Mouse (Mus musculus) gastrocnemius, postnatal 10 days (tissue): ENCODE data around the gene B4galt7. TPM values are rescaled to one million over a fixed set of nuclear protein-coding genes. Genes with fewer than 3 reads are reported as not detected.
A peak's percentile ranks its signal among the peaks of the same experiment; 100 is the strongest.
"Not testable (repeated sequence)": the region's sequence is repeated elsewhere in the genome, so short reads cannot be mapped to it uniquely, and the experiment has no call there.

ENCODE experiments used
- DNase-seq: peaks from one replicate; pipeline ENCODE4 v3.0.0; 2021; ENCODE audit warnings: mixed read lengths
- total RNA-seq, 2 experiments: library from RNA; stranded (reverse); gene quantifications; 2 replicates each; pipeline ENCODE4 v1.2.3; 2021

B4galt7 gene
- total RNA-seq, 2 experiments from 2014 or later, result 8.3 to 9.2 TPM

GRCm38 (mm10) chr13:55596802-55597201 lies 2.9 kb upstream of the B4galt7 start:
- DNase-seq, result no peak

DNA sequence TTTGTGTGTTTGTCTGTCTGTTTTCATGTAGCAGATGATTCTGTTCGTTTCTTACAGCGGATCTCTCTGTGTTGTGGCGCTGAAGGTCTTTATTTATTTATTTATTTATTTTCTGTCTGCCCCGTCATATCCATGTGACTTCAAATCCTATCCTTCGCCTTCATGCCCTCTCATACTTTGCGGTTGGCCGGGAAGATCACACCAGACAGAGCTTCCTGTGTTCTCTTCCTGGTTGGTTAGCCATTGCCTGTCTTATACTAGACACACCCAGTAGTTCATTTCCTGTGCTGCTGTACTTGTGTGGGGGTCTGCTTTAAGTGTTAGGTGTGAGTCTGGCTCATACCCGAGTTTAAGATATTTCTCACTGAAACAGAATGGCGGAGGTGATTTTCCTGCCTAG lies 961 bp downstream of the B4galt7 start:
- DNase-seq, result no peak

DNA sequence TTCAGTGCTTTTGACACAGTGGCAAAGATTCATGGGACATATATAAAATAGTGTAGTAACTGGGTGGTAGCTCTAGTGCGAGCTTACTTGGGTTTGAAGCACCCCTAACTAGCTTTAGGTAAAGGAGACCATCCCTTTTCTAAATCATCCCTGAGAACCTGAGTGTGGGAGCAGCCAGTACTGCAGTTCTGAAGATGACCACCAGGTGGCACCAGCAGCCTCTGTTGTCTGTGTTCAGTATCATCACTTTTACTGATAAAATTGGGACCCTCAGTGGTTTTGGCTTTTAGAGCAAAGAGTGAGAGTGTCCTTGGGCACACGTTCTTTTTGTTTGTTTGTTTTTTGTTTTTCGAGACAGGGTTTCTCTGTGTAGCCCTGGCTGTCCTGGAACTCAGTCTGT lies 1.9 kb downstream of the B4galt7 start:
- peak; percentile 91 for DNase-seq

DNA sequence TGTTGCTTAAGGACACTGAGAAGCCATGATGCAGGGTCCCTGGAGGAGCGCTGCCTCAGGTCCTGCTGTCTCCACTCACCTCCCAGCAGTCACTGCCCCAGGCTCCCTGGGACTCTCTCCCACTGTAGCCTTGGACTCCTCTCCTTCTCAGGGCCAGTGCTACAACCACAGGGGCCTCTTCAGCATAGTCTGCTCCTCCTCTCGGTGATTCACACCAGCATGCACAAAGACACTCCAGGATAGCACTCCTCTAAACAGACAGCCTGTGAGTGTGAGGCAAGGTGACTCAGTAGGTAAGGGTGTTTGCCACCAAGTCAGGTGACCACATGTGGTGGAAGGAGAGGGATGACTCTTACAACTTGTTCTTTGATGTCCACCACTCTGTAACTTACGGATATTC lies 4.9 kb downstream of the B4galt7 start:
- DNase-seq, result no peak

- no peak for DNase-seq
These were observed 7.4 kb downstream of the B4galt7 start for GRCm38 (mm10) chr13:55606899-55607623.

DNA sequence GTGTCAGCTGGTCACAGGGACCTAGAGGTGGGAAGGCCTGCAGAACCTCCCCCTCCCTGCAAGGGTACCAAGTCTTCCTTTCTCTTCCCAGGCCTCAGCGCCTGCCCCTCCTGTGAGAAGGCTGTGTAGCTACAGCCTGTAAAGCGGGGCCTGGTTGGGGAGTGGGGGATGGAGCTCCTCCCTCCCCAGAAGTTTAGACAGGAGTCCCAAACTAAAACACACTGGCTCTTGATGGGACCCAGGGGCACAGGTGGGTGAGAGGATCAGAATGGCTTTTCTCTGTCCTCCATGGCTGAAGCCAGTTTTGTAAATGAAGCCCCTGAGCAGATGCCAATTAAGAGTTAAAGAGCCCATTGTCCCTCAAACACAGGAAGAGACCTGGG lies 7.9 kb downstream of the B4galt7 start:
- DNase-seq, result no peak

DNA sequence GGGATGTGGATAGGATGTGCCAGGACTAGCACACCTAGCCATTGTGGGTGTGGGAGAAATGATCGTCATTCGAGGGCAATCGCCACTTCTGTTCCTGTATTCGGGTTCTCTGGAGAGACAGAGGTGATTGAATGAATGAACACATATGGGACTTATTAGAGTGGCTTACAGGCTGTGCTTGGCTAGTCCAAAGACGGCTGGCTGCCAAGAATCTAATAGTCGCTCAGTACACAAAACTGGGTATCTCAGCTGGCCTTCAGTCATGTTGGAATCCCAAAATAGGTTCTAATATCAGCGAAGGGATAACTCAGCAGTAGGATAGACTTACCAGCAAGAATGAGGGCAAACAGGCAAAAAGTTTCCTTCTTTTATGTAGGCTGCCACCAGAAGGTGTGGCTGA lies 12.3 kb downstream of the B4galt7 start:
- DNase-seq, result no peak

GRCm38 (mm10) chr13:55613471-55613870 lies 13.8 kb downstream of the B4galt7 start:
- DNase-seq, result no peak

- no peak for DNase-seq
These were observed 19.6 kb downstream of the B4galt7 start for GRCm38 (mm10) chr13:55619328-55619727.

DNA sequence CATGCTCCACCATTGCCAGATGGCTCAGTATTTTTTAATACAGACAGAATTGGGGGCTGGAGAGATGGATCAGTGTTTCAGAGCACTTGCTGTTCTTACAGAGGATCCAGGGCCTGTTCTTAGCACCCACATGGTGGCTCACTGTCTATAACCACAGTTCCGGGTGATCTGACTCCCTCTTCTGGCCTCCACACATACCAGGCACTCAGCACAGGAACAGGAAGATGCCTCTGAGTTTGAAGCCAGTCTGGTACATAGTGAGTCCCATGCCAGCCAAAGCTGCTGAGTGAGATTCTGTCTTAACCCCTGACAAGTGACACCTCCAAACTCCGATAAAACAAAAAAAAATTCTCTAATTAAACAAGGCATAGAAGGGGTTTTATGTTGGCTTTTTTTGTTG lies 20.6 kb downstream of the B4galt7 start:
- DNase-seq, result no peak

DNA sequence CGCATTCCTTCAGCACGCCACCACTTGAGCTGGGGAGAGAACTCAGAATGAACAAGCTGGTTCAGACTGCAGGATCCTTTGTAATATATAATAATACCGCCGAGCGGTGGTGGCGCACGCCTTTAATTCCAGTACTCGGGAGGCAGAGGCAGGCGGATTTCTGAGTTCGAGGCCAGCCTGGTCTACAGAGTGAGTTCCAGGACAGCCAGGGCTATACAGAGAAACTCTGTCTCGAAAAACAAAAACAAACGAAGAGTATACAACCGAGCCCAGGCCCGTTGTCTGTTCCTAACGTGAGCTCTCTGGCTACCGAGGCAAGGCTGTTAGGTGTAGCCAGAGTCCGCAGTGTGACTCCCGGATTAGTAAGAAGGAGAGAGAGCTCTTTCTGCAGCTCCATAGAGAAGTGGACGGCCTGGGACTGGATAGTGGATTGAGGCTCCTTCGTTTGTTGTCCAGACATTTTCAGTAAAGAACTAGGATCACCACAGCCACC lies 22.5 kb downstream of the B4galt7 start:
- DNase-seq, result not testable (repeated sequence)

- DNase-seq, result peak; percentile 83
These were observed 23.2 kb downstream of the B4galt7 start, which contains the start of gene Caml for GRCm38 (mm10) chr13:55622649-55623541. Caml (plus strand) TSS chr13:55623005.

- peak; percentile 94 for DNase-seq
These were observed 35.0 kb downstream of the B4galt7 start, which contains the start of gene Ddx46 for GRCm38 (mm10) chr13:55634639-55635127. Ddx46 (plus strand) TSS chr13:55635027.

- no peak for DNase-seq
These were observed 35.5 kb downstream of the B4galt7 start for GRCm38 (mm10) chr13:55635146-55635571.

- DNase-seq, result no peak
These were observed 36.7 kb downstream of the B4galt7 start for GRCm38 (mm10) chr13:55636185-55636983.

- DNase-seq, result peak; percentile 79
These were observed 40.8 kb downstream of the B4galt7 start for GRCm38 (mm10) chr13:55640480-55640879.

DNA sequence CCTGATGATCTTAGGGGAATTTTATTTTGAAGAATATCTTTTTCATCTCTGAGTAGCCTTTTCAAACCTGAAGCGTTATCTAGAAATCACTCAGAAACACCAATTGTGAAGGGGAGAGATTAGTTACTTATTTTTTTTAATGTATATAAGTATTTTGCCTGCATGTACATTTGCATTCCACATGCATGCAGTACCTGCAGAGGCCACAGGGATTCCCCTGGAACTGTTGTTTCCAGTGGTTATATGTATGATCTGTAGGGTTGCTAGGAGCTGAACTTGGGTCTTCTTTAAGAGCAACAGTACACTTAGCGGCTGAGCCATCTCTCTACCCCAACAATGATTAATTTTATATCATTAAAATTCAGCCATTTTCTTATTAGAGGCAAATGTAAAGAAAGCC lies 44.8 kb downstream of the B4galt7 start:
- no peak for DNase-seq

- no peak for DNase-seq
These were observed 50.4 kb downstream of the B4galt7 start for GRCm38 (mm10) chr13:55650098-55650497.

DNA sequence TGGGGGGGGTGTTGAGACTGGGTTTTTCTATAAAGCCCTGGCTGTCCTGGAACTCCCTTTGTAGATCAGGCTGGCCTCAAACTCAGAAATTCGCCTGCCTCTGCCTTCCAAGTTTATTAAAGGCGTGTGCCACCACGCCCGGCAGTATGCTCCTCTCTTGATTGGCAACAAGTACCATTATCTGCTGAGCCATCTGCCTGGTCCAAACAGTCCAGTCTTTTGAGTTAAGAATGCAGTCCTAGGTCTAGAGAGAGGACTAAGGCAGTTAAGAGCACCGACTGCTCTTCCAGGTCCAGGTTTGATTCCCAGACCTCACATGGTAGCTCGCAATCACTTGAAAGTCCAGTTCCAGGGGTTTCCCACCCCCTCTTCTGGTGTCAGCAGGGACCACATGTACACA lies 51.3 kb downstream of the B4galt7 start:
- DNase-seq, result no peak
